Mouse (Mus musculus): ENCODE measurements around the gene B3gnt6.
A peak's percentile ranks its signal among the peaks of the same experiment; 100 is the strongest.
"Not testable (repeated sequence)": the region's sequence is repeated elsewhere in the genome, so short reads cannot be mapped to it uniquely, and the experiment has no call there.

Gene B3gnt6

DNA sequence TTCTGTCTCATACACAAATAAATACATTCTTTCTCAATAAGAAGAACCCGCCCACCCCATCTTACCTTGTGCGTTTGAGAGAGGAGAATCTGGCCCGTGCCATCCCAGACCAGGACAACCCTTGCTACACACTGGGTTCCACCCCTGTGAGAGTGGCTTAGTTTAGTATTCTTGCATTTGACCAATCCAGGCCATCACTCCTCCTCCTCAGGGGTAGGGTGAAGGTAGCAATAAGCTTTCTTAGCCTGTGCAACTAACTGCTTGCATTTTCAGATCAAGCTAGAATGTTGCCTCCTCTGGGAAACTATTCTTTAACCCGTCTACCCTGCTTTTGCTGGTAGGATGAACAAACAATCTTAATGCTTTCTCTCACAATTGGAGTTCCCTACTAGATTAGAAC is at the start of gene B3gnt6:
TSS of gene B3gnt6 (minus strand) at position 101 of the 400 bp plus-strand sequence.
- no peak for DNase-seq

DNA sequence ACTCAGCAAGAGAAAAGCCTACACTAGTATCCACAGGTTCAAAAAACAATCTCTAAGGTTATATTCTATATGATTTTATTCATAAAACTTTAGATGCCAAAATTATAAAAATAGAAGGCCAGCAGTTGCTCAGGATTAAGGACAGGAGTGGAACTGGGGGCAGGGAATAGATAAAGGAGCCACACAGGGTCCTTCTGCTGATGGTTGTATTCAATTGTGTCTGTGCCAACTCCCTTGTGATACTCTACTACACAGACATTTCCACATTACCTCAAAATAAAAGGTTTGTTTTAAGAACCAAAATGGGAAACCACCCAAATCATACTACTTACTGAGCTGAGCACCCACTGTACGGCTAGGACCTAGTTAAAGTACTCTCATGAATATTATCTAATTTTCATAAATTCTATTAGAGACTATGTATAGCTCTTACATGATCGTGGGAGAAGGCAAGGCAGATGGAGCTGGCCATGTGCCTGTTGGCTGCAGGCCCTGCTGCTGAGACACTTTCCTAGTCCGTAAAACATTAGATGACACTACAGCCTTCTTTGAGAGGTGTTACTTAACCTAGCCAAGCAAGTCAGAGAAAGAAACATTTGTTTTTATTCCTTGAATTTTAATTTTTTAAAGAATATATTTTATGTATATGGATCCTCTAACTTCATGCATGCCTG is 37.5 kb upstream of the B3gnt6 start:
- peak; percentile 97 for DNase-seq

DNA sequence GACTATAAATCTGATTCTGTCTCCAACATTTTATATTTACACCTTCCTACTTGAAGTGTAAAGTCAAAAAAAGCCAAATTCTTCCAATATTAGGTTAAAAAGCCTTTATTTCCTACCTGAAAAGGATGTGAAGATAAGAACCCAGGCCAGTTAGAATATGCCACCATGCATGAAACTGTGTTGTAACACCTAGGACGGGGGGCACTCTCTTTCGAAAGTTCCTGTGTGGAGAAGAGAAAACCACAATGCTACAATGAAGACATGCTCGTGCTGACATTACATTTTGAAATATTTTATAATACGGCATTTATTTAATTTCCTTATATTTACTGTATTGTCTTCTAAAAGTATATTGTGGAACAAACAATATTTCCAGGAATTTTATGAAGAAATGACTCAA is 24.5 kb upstream of the B3gnt6 start:
- no peak for DNase-seq

DNA sequence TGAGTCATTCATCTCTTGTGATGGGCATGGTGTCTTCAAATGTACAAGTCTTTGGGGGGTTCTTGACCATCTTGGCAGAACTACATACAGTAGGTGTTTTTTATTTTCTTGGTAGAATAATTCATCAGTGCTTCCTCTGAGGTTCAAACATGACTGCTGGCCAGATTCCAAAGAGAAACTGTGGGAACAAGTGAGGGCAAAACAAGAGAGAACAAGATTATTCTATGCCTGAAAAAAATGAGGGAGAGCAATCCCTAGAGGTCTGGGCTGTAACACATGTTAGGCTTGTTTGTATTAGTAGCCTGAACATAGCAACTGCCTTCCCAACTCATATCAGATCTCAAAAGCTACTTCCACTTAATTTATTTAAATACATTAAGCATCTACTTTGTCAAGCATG is 17.4 kb upstream of the B3gnt6 start:
- DNase-seq = peak in 1 of 2 experiments; percentile 19

DNA sequence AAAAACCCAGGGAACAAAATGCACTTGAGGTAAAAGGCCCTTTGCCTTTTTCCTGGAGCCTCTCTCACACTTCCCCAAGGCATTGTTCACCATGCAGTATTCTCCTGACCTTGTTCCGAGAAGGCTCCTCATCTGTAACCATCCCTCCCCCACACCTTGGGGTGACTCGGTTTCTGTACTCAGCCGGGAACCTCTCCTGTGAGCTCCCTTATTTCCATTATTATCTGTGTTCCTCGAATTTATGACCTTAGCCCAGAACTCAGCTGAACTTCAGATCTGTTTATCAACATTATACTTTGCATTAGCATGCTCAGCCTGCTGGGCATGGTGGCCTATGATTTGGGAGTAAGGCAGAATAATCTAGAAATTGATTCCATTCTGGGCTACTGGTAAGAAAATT is 3.7 kb upstream of the B3gnt6 start:
- DNase-seq = no peak

DNA sequence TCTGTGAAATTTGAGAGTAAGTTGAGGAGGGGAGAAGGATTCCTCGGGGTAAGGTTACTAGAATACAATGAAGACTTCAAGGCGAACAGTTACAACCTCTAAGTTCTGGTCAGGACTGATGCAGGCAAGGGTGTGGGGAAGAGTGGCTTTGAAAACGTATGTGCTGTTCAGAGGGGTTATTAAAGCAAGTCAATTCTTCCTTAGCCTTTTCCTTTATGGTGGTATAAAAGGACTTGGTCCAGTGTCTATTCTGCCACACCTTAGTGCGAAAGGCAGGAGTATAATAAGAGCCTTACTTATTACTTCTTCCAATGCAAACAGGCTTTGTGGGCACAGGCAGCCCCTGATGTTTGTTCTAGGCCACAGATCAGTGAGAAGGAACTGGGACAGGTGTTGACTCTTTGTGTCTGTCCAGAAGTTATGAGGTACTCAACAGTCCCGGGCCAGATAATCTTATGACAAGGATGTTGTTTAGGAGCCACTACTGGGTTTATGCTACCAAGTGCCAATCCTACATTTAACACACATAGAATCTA is 2.3 kb upstream of the B3gnt6 start:
- no peak for DNase-seq

DNA sequence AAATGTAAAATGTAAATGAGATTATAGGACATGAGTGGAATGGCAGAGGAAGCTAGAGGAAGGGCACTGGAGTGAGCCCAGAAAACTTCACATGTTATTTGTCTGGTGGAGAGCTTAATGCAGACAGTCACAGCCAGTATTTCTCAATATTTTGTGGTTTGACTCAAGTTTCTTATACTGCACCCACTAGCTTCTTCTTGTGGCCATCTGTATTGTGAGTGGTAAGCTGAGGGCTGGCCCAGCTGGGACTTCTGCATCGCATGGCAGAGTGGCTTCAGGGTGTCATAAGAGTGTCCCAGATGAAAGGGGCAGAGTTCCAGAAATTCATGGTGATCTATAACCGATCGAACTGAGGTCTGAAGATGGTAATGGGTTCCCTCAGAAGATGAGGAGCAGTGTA is 1.1 kb upstream of the B3gnt6 start:
- no peak for DNase-seq

DNA sequence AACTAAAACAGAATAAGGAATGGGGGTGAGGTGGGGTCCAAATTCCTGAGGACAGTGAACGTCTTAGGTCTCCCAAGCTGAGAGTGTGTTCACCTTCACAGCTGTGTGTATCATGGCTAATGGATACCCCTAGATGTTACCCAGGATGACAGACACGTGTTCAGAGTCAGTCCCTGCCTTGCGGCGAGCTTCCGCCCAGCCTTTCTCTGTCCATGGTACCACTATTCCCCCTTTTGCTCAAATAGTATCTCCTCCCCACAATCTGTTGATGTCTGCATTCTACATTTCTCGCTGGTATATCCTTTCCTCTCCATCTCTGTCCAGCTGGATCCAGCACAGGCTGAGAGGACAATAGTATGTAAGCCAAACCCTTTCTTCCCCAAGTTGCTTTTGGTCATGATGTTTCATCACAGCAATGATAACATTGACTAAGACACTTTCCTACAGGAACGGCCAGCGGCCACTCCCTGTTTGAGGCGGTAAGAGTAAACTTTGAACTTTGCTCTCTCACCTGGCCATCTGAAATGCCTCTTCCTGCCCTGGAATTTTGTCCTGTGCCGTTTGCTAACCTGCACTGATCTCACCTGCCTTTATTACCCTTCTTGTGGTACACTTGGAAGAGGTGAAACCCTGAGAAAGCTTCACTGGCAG is 4.0 kb downstream of the B3gnt6 start:
- no peak for DNase-seq

DNA sequence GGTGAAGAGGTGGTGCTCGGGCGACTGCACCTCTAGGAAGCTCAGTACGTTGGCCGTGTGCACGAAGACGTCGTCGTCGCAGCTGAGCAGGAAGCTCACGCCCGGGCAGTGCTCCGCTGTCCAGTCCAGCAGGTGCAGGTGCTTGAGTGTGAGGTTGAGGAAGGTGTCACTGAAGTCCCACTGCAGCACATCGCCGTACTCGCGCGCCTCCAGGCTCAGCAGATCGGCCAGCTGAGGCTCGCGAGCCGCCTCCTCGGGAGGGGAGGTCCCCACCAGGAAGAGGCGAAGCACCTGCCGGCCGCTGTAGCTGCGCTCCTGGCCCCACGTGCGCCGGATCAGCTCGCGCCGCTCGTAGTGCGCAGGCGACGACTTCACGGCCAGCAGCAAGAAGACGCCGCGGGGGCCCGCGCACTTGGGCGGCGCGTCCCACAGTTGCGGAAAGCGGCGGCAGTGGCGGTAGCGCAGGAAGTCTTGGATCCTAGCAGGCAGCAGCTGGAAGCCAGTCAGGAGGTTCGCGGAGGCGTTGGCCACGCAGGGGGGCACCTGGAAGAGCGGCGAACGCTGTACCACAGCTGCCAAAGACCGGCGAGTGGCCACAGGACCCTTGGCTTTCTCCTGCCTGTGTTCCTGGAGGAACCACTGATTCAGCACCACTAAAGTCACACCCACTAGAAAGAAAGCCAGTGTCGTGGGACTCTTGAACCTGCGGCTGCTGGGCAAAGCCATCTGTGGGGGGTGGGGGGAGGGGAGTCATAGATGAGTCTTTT is 5.1 kb downstream of the B3gnt6 start:
- peak; percentile 18 to 26 for DNase-seq

DNA sequence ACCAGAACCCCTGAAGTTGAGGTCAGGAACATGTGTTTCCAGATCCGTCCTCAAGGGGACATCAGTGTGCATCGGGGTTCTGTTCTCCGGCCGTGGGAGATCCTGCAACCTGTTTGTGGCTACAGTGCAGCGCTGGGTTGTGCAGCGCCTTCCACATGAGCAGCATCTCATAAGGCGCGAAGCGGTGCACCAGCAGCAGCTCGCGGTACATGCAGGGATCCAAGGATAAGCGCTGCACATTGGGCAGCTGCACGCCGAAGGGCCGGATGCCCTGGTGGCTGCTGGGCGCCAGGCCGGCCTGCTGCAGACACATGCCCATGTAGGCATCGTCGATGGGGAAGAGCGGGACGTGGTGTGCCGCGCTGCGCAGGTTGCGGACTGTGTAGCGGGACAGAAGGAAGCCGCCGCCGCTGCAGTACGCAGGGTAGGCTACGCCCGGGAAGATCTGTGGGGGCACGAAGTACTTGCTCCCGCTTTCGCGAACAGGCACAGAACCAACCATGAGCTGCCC is 5.7 kb downstream of the B3gnt6 start:
- peak; percentile 52 to 63 for DNase-seq

DNA sequence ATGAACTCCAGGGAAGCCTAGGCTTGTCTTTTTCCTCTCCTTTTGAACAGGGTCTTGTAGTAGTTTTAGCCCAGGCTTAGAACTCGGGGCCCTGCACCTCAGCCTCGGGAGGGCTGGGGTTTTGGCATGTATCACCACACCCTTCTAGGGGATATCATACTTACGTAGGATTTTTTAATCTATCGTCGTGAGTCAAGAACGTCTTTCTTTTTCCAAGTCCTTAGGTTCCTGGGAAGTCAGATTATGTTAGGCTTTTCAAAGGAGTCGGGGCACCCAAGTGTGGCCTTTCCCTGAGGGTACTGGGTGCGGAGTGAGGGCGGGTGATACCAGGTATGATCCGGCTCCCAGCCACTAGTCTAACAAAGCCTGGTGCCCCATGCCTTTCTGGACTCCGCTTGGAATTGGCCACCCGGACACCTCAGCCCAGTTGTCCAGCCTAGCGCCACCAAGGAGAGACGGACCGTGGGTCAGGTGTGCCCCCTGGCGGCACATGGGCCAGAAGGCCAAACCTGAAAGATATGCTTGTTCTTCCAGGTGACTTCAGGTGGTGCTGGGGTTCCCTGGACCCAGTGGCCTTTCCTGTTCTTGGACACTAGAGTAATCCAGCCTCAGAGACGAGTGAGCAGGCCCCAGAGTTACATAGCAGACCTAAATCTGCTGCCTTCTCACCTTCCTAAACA is 7.6 kb downstream of the B3gnt6 start:
- peak; percentile 39 to 42 for DNase-seq

DNA sequence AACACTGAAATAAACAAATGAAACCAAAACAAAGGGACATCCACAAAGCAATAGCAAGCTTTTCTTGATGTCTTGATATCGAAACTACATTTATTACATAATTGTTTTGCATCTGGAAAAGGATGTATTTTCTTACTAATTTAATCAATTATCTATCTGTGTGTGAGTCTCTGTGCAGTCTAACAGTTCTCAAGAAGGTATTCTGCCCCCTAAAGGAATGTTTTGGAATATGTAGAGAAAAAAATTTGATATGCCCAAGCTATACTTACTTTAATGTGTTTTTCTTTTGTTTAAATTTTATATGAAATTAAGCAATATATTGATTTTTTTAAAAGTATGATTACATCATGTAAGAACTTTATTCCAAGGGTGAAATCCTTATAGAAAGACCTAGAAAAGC is 8.7 kb downstream of the B3gnt6 start:
- DNase-seq = no peak

DNA sequence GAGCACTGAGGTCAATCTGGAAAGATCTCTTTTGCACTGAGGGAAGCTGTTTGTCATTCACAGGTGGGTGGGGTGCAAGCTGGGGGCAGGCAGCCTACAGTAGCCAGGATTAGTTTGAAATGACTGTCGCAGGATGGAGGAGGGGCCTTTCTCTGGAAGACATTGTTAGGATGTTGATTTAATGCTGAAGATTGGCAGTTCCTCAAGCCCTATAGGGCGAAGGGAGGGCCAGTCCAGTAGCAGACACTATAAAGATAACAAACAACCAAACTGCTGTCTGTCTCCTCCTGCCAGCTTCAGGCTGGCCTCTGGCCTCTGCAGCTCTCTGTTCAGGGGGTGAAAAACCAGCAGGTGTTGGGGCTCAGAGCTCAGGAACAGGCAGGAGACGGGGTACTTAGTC is 9.5 kb downstream of the B3gnt6 start:
- DNase-seq = no peak

DNA sequence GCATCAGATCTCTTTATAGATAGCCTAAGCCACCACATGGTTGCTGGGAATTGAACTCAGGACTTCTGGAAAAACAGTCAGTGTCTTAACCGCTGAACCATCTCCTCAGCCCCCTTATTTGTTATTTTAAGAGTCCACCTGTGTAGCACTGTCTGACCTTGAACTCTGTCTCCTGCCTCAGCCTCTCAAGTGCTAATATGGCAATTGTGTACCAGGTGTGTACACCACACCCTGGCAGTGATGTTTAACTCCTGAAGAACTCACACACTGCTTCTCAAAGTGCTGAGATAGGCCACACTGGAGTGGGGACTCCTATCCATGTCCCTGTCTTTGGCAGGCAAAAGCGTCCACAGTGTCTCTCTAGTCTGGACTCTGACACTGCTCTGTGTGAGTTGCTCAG is 10.6 kb downstream of the B3gnt6 start:
- DNase-seq = no peak

DNA sequence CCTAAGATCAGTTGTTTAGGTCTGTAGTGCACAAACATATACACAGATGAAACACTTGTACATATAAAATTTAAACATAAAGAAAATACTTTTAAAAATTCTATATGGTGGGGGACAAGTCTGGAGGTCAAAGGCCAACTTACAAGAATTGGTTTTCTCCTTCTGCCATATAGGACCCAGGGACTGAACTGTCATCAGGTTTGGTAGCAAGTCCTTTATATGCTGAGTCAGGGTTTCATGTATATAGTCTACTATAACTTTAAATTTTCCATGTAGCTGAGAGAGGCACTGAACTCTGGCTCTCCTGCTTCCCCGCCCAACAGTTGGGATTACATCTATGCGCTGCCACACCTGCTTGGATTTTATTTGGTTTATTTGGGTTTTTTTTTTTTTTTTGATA is 11.0 kb downstream of the B3gnt6 start:
- no peak for DNase-seq

DNA sequence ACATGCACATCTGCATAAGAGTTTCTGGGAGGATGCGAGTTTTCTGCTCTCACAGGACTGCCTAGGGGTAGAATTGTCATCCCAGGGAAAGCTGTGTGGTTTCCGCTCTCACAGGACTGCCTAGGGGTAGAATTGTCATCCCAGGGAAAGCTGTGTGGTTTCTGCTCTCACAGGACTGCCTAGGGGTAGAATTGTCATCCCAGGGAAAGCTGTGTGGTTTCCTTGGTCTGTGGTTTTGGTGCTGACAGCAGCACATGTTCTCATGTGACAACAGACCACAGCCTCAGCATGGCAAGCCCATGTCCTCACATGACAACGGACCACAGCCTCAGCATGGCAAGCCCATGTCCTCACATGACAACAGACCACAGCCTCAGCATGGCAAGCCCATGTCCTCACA is 11.9 kb downstream of the B3gnt6 start:
- DNase-seq = not testable (repeated sequence)

DNA sequence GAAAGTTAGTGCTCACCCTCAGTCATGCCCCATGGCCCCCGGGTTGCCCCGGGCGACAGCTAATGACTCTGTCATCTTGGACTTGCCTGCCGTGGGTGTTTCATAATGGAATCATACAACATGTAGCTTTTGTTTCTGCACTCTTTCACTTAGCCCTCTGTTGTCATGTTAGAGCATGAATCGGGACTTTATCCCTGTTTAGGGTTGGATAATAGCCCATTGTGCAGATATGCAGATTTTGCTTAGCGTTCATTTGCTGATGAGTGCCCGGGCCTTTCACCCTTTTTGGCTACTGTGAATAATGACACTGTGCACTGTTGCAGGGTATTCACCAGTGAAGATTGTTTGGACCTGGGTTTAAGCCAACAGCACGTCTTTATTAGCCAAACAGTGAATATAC is 12.6 kb downstream of the B3gnt6 start:
- DNase-seq = no peak

DNA sequence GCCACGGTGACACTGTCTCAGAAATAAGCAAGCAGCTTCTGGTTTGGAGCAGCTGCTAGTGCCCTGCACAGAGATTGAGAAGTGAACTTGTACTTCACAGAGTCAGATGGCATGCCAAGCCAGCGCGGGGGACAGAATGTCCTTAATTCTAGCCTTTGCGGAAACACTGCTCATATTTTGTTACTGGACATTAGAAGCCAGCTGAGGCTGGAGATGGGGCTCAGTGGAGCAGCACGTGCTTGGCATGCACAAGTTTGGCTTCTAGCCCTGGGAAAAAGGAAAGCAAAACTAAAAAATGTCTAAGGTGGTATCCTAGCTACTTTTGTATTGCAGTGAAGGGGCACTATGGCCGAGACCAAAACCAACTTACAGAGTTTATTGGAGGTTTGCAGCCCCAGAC is 14.0 kb downstream of the B3gnt6 start:
- DNase-seq = peak in 1 of 2 experiments; percentile 25

DNA sequence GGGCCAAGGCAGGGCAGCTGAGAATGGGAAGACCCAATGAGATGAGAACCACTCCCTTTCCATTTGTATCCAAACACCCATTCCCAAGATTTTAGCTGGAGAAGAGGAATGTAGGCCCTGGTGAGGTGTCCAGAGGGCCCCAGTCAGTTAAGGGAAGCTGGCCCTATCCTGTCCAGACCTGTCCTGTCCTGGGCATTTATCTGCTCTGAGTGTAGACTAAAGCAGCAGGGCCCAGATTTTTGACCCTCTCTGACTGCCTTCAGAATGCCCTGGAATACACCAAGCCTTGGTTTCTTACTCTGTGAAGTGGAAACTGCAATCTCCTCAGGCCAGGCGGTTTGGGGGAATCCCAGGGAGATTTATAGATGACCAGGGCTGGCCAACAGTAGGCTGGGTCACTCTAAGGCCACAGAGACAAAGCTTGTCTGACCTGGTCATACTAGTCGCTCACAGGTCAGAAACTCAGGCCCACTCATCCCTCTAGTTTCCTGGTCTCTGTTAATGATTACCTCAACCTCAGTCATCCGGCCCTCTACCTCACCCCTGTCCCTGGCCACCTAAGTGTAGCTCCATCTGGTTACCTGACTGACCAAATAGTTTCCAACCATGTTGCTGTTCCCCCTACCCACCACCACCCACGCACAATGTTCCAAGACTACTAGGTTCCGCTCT is 20.6 kb downstream of the B3gnt6 start:
- DNase-seq = no peak

DNA sequence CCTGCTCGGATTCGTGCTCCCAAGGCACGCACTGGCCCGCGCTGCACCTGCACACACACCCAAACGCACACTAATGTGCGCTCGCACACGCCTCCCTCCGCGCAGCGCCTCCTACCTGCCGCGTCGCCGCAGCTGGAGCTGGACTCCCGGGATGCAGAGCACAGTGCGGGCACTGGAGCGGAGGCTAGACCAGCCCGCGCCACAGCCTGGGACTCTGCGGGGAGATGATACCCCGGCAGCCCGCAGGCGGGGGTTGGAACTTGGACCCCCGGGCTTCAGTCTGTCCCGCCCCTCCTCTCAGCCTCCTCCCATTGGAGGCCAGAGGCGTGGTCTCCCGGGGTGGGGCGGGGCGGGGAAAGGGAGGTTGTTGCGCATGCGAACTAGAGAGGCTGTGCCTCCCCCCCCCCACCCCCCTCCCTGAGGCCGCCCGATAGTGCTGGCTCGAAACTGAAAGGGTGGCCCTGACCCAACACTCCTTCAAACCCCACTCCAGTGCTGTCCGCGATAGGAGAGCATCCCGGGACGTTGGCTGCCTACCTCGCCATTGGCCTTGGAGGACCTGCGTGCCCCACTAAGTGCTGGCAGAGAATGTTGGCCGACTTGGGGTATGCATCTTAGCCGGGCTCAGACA is 21.2 kb downstream of the B3gnt6 start, which contains the start of gene Capn5:
TSS of gene Capn5 (minus strand) at position 346 of the 631 bp plus-strand sequence.
- DNase-seq = peak; percentile 65 to 68

DNA sequence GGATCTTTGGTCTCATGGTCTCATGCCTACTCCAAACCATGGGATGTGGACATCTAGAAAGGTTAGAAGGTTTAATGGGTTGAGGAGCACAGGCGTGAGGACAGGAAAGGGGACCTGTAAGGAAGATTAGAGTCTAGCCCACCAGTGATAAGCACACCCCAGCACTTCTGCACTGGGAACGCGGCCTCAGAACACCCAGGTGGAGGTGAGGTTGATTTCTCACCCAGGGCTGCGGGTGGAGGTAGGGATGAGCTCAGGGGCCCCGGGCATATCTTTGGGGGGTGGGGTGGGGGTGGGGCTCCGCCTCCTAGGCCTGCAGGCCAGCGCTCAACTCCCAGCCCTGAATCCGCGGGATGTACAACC is 21.7 kb downstream of the B3gnt6 start:
- DNase-seq = no peak

DNA sequence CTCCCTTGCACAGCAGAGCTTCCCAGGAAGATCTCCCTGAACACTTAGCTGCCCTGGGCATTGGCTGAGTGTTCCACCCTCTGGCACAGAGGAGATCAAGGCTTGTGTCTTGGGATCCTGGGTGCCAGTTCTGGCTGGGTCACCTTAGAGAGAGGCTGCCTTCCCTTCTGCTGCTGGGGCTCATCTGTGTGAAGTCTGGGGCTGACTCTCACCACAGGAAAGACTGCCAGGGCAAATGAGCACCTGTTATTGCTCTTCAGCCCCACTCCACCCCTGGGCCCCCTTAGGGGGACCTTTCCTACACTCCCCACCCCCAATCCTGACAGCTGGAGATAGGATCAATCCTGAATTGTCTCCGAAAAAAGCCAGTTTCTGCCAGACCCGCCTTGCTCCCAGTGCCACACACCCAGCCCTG is 22.2 kb downstream of the B3gnt6 start:
- no peak for DNase-seq
